Mouse (Mus musculus): Measurements from ENCODE around the gene Mfsd2a.

The Mfsd2a gene

GRCm38 (mm10) chr4:122935466-122936099 is 25.4 kb downstream of the Mfsd2a start:
- no peak for DNase-seq (ENCODE audit: extremely low read depth, low read depth)

DNA sequence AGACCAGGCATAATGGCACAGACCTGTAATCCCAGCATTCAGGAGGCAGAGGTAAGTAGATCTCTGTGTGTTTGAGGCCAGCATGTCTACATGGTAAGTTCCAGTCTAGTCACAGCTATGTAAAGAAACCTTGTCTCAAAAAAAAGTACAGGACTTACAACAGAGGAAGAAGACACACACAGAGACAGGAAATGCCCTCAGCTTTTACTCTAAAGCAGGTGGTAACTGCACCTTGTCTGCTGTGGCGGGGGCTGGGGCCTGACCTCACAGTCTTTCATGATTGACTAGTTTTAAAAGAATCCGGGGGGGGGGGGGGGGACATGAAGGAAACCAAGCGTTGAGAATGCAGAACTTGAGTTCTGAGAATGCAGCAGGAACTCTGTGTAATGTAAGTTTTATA is 27.1 kb downstream of the Mfsd2a start:
- no peak for DNase-seq (ENCODE audit: extremely low read depth, low read depth)

DNA sequence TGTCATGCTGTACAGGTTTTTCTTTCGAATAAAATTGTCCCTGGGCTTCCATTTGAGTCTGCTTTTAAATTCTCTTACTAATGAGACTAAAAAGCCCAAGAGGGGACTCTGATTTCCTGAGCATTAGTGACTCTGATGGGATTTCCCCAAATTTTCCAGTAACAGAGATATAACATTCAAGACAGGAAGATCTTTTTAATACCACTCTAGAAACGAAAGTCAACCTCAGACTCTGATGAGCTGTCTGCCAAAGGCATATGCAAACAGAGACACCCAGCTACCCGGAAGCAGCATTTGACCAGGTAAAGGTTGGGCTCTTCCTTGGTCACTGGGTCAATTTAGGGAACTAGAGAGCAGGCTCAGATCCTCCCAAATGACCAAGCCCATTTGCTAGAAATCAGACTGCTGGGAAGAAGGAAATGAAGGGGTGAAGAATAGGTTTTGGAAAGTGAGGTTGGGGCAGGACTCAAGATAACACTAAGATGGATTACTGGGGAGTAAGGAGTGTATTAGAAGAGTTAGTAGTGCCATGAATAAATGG is 27.9 kb downstream of the Mfsd2a start:
- DNase-seq (ENCODE audit: extremely low read depth, low read depth): no peak

DNA sequence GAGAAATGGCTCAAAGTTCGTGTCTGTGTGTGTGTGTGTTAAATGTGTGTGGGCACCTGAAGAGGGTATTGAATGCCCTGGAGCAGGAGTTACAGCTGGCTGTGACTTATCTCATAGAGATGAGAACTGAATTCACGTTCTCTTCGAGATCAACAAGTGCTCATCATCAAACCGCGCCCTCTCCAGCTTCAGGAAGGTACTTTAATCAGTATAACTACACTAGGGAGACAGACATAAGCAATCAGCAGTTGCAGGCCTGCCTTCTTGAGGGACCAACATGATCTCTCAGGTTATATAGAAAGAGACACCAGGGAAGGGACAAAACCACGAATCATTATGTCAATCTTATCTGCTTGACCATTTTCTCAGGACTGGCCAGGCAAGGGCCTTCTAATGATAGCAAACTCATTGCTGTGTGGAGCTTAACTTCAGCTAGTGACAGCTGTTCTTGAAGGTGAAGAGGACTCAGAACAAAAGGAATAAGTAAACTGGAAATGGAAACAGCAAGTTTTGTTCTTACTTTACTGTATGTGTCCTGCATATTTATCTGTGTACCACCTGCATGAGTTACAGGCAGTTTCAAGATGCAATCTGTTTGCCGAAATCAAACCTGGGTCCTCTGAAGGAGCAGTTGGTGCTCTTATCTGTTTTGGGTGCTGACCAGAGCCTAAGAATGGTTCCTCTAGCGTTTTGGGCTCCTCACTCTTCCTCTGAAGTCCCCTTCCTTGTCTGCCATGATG is 28.6 kb downstream of the Mfsd2a start:
- no peak for DNase-seq (ENCODE audit: extremely low read depth, low read depth)

DNA sequence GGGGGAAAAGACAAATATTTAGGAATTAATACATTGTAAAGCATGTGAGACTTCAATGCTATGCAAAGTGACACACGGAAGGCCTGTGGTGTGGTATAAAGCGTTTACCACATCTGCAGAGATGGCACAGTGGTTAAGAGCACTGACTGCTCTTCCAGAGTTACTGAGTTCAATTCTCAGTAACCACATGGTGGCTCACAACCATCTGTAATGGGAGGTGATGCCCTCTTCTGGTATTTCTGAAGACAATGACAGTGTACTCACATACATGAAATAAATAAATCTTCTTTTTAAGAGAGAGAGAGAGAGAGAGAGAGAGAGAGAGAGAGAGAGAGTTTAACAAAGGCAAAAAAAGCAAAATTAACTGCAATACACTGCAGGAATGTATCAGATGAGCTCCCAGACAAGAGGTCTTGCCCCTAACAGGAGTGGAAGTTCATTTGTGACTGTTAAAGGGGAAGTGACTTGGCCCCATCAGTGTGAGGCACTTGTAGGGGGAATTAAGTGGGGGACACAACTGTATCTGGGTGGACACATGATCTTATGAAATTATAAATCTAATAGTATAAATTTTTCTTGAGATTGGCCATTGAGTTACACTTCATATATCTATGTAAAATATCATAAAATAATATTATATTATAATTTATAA is 29.9 kb downstream of the Mfsd2a start:
- no peak for DNase-seq (ENCODE audit: extremely low read depth, low read depth)

DNA sequence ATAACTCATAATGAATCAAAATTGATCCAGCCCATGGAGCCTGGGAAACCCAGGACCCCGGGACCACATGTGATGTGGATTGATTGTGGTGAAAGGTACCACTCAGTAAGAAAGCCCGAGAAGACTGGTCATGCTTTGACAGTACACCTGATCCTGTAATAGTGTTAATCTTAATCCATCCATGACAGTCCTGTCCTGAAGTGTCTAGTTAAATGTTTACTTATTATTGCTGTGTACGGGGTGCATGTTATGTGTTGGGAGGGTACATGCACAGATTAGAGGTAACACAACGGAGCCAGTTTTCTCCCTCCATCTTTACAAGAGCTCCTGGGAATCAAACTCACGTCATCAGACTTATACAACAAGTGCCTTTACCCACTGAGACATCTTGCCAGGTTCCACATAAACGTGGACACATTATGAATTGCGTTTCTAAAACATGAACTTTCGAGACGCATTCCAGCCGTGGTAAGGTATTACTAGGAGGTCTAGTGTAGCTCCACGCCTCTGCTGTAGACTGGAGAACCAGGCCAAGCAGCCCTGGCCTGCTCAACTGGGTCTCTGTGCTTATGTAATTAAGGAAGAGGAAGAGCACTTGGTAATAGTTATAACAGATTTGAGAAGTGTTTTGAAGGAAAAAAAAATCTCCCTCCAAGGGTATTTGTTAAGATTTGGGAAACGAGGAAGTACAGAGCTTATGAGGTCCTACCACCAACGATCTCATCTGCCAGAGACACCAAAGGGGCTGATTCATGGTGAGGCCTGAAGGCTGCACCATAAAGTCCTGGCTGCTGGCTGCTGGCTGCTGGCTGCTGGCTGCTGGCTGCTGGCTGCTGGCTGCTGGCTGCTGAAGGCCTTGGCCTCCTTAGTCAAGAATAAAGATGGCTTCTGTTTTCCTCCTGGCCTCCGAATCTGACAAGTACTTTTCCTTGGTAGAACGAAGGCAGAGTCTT is 37.3 kb downstream of the Mfsd2a start:
- no peak for DNase-seq (ENCODE audit: extremely low read depth, low read depth)

DNA sequence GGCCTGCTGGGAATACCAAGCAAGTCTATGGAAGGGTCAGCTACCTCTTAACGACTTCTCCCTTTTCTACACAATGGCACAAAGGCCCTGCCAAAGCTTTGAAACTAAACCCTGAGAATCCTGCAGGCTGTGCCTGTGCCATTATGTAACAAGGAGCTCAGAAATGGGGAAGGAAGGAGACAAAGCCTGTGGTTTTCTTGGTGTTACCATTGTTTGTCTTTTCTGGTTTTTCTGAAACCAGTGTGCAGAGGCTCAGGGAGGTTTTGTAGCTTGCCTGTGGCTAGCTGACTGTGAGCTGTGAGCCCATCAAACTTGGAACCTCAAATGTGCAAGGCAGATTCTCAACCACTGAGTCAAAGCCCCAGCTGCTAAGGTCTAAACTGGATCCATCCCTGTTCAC is 38.1 kb downstream of the Mfsd2a start:
- DNase-seq (ENCODE audit: extremely low read depth, low read depth): no peak

DNA sequence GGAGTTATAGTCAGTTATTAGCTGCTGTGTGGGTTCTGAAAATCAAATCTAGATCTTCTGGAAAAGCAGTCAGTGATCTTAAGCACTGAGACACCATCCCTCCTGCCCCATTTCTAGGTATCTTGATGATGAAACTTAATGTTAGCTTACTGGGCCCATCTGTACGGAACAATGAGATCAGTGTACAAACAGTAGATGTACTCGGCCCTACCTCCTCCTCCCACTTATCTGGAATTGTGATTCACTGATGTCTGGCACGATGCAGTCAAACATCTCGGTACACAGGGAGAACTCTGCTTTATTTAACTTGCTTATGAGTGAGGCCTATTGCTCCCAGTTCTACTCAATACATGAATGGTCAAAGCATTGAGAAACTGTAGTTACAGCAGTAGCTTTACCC is 45.0 kb downstream of the Mfsd2a start:
- no peak for DNase-seq (ENCODE audit: extremely low read depth, low read depth)

GRCm38 (mm10) chr4:122914186-122914585 is 46.8 kb downstream of the Mfsd2a start:
- no peak for DNase-seq (ENCODE audit: extremely low read depth, low read depth)

- no peak for DNase-seq (ENCODE audit: extremely low read depth, low read depth)
Measured at GRCm38 (mm10) chr4:122912613-122913012, 48.4 kb downstream of the Mfsd2a start.

DNA sequence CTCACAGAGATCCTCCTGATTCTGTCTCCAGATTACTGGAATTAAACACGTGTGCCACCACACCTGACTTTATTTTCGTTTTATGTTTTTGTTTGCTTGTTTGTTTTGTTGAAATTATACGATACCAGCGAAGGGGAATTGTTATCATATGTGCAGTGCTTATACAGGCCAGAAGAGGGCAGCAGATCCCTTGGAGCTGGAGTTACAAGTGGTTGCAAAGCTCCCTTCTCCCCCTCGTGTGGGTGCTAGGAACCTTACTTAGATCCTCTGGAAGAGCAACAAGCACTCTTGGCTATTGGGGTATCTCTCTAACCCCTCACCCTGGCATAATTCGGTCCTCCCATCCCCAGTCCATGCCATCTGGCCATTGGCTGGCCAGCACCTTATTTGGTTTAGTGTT is 50.4 kb downstream of the Mfsd2a start:
- no peak for DNase-seq (ENCODE audit: extremely low read depth, low read depth)

- no peak for DNase-seq (ENCODE audit: extremely low read depth, low read depth)
Measured at GRCm38 (mm10) chr4:122909572-122910189, 51.3 kb downstream of the Mfsd2a start.

DNA sequence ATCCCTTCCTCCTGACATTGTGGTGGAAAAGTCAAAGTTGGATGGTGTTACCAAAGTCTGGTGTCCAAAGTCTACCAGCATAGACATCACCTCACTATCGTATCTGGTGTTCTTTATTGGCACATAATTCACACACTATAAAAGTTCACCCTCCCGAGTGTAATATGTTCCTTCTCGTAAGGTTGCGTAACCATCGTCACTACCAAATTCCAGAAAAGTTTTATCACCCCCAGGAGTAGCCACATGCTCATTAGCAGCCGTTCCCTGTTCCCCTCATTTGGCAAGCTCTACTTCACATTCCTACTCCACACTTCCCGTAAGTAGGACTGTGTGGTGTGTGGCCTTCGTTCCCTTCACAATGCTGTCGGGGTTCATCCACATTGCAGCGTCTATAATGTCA is 55.6 kb downstream of the Mfsd2a start:
- no peak for DNase-seq (ENCODE audit: extremely low read depth, low read depth)

- DNase-seq (ENCODE audit: extremely low read depth, low read depth): no peak
Measured at GRCm38 (mm10) chr4:122903709-122904108, 57.3 kb downstream of the Mfsd2a start.

- no peak for DNase-seq (ENCODE audit: extremely low read depth, low read depth)
Measured at GRCm38 (mm10) chr4:122902156-122902555, 58.8 kb downstream of the Mfsd2a start.

DNA sequence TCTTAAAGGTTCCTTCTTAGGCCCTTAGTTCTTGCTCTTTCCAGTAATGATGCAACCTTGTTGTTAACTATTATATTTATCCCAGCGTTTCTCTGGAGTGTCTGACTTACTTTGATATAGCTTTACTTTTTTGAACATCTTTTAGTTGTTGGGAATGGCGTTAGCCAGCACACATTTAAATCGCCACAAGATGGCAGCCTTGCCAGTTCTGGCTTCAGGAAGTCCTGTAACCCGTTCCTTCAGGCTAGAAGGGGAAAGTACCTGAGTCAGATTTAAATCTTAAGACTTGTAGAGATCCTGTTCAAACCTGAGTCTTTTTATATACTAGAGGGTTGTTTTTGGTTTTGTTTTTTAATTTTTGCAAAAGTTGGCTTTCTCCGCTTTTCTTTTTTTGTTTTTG is 62.7 kb downstream of the Mfsd2a start:
- DNase-seq (ENCODE audit: extremely low read depth, low read depth): no peak

GRCm38 (mm10) chr4:122897750-122898149 is 63.2 kb downstream of the Mfsd2a start:
- DNase-seq (ENCODE audit: extremely low read depth, low read depth): no peak

All from MEL-GATA-1-ER (cell line).